Mouse (Mus musculus) heart, postnatal 0 days (tissue): Measurements from ENCODE around the gene Nsmce1.

Source experiments
- CTCF ChIP-seq: IDR thresholded peaks from 2 replicates; pipeline ENCODE4 v1.5.1; 2016; ENCODE audit warnings: antibody characterized with exemption, control low read depth, low read depth
- EP300 ChIP-seq: IDR thresholded peaks from 2 replicates; pipeline ENCODE4 v1.6.1; 2016; ENCODE audit warnings: antibody characterized with exemption, low read depth

- TF ChIP-seq CTCF (no peak), EP300 (no peak)
Measured at GRCm38 (mm10) chr7:125499927-125500868, 8.8 kb upstream of the Nsmce1 start.
